Mouse (Mus musculus): ENCODE results near the gene Slc24a2.

DNA sequence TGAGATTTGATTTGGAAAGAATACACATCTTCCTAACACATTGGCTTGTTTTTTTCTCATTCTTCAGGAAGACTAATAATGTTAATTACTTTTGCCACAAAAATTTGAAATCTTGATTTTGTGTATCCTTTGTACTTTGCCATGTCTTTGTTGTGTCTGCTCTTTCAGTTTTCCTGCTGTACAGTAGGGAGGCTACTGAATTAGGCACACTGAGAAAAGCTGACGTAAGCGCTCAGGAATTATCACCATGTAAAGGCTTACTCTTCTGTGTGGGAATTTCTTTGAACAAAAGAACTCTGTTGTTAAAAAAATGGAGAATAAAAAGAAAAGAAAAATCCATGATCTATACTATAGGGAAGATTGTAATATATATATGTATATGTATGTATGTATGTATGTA is 165.7 kb downstream of the Slc24a2 start:
- TF ChIP-seq CTCF (IDR thresholded peaks at IDR 0.05; ENCODE audit: borderline replicate concordance, extremely low read depth, insufficient read depth, insufficient read length) (no peak), POLR2A (IDR thresholded peaks at IDR 0.05; ENCODE audit: borderline replicate concordance, extremely low read depth, insufficient read depth, insufficient read length, poor library complexity, severe bottlenecking) (no peak)

Data from brain, embryonic 14.5 days (tissue).